Mouse (Mus musculus) G1E (cell line): ENCODE measurements at regions not wholly inside any gene's neighbourhood (a gene's known extent, or its start where the extent isn't known, plus 50 kb on each side); places are given as distances from the start of the nearest gene placed in this dataset.

Source experiments
- ATAC-seq: 2 replicates; pipeline ENCODE4 v1.8.0; 2016; ENCODE audit warnings: mild to moderate bottlenecking; ENCODE audit not compliant: insufficient number of reproducible peaks, poor library complexity, low FRiP score, severe bottlenecking; ENCODE audit errors: extremely low read depth
- DNase-seq: peaks from one replicate; pipeline ENCODE4 v3.0.0; 2012; ENCODE audit warnings: low spot score
- H3K27me3 ChIP-seq: 2 replicates; pipeline ENCODE4 v1.6.1; 2012; ENCODE audit warnings: mild to moderate bottlenecking, low read length, inconsistent platforms; ENCODE audit not compliant: insufficient read depth
- H3K36me3 ChIP-seq: replicated peaks from 2 replicates; pipeline ENCODE3; 2012; ENCODE audit warnings: mild to moderate bottlenecking, inconsistent platforms
- H3K4me1 ChIP-seq: 2 replicates; pipeline ENCODE4 v1.6.1; 2012; ENCODE audit warnings: low read depth, low read length, inconsistent platforms, mixed read lengths; ENCODE audit not compliant: insufficient read depth
- H3K4me3 ChIP-seq: 2 replicates; pipeline ENCODE4 v1.5.1; 2012; ENCODE audit warnings: low read depth, mild to moderate bottlenecking, inconsistent platforms, low read length, moderate library complexity, mixed read lengths
- H3K9me3 ChIP-seq: replicated peaks from 2 replicates; pipeline ENCODE4 v1.6.1; 2012; ENCODE audit warnings: inconsistent platforms
- CTCF ChIP-seq: IDR thresholded peaks from 2 replicates; pipeline ENCODE4 v1.5.1; 2012; ENCODE audit warnings: low read depth, low read length, inconsistent platforms, mixed read lengths
- GATA1 ChIP-seq: IDR thresholded peaks from 2 replicates; pipeline ENCODE4 v1.6.1; 2012; ENCODE audit warnings: borderline replicate concordance, low read length, inconsistent platforms, mixed read lengths
- GATA2 ChIP-seq: IDR thresholded peaks from 2 replicates; pipeline ENCODE4 v1.6.1; 2012; ENCODE audit warnings: low read depth, low read length, inconsistent platforms, borderline replicate concordance
- POLR2AphosphoS5 ChIP-seq: IDR thresholded peaks from 2 replicates; pipeline ENCODE4 v1.6.1; 2012; ENCODE audit warnings: low read depth, low read length, inconsistent platforms; ENCODE audit not compliant: insufficient replicate concordance
- TAL1 ChIP-seq: conservative IDR thresholded peaks from 2 replicates; pipeline ENCODE4 v1.6.1; 2012; ENCODE audit warnings: low read depth, low read length, inconsistent platforms, mixed read lengths

GRCm38 (mm10) chr12:95994963-95995362 is 302.9 kb downstream of the Flrt2 start:
- Histone ChIP-seq H3K4me1 (no peaks in the 10 kb centered on the region), H3K9me3 (peaks cover 6% of the 10 kb centered on the region), H3K4me3 (no peak overlapping the region), H3K27me3 (no peaks in the 10 kb centered on the region), H3K36me3 (no peaks in the 10 kb centered on the region)
- ATAC-seq (no peak), DNase-seq (no peak)
- TF ChIP-seq CTCF (no peak), GATA1 (no peak), TAL1 (no peak), POLR2AphosphoS5 (no peak), GATA2 (no peak)

- Histone ChIP-seq H3K4me3 (no peak overlapping the region), H3K36me3 (no peaks in the 10 kb centered on the region), H3K4me1 (no peaks in the 10 kb centered on the region), H3K27me3 (no peaks in the 10 kb centered on the region), H3K9me3 (peaks cover 10% of the 10 kb centered on the region)
- no peak for DNase-seq
- ATAC-seq, result no peak
- no peak for TF ChIP-seq GATA1
- no peak for TF ChIP-seq GATA2
- TF ChIP-seq CTCF, result no peak
- TF ChIP-seq TAL1, result no peak
- no peak for TF ChIP-seq POLR2AphosphoS5
Measured at GRCm38 (mm10) chr12:96030180-96030579, 338.2 kb downstream of the Flrt2 start.

GRCm38 (mm10) chr12:96075365-96075764 is 383.3 kb downstream of the Flrt2 start:
- Histone ChIP-seq H3K9me3 (no peaks in the 10 kb centered on the region), H3K4me3 (no peak overlapping the region), H3K4me1 (no peaks in the 10 kb centered on the region), H3K27me3 (no peaks in the 10 kb centered on the region), H3K36me3 (no peaks in the 10 kb centered on the region)
- no peak for DNase-seq
- TF ChIP-seq GATA1, result no peak
- no peak for TF ChIP-seq TAL1
- no peak for TF ChIP-seq POLR2AphosphoS5
- TF ChIP-seq GATA2, result no peak
- TF ChIP-seq CTCF, result no peak
- no peak for ATAC-seq

GRCm38 (mm10) chr12:96090995-96091394 is 399.0 kb downstream of the Flrt2 start:
- Histone ChIP-seq H3K36me3 (no peaks in the 10 kb centered on the region), H3K27me3 (no peaks in the 10 kb centered on the region), H3K9me3 (no peaks in the 10 kb centered on the region; the same call in 1 of the 2 replicates), H3K4me1 (no peaks in the 10 kb centered on the region), H3K4me3 (no peak overlapping the region)
- TF ChIP-seq POLR2AphosphoS5 (no peak), CTCF (no peak), TAL1 (no peak), GATA2 (no peak), GATA1 (no peak)
- no peak for DNase-seq
- no peak for ATAC-seq

GRCm38 (mm10) chr12:96106254-96106653 is 414.2 kb downstream of the Flrt2 start:
- ATAC-seq, result no peak
- no peak for DNase-seq
- no peak overlapping the region for H3K4me3 ChIP-seq
- TF ChIP-seq TAL1 (no peak), POLR2AphosphoS5 (no peak), GATA1 (no peak), GATA2 (no peak), CTCF (no peak)
- H3K27me3 ChIP-seq, result no peaks in the 10 kb centered on the region
- no peaks in the 10 kb centered on the region for H3K4me1 ChIP-seq
- H3K36me3 ChIP-seq, result no peaks in the 10 kb centered on the region
- peaks cover 7% of the 10 kb centered on the region; the same call in 1 of the 2 replicates for H3K9me3 ChIP-seq

GRCm38 (mm10) chr12:96114727-96115379 is 422.8 kb downstream of the Flrt2 start:
- DNase-seq, result no peak
- TF ChIP-seq POLR2AphosphoS5 (no peak), CTCF (no peak), GATA1 (no peak), GATA2 (no peak), TAL1 (no peak)
- no peaks in the 10 kb centered on the region for H3K4me1 ChIP-seq
- H3K36me3 ChIP-seq, result no peaks in the 10 kb centered on the region
- H3K4me3 ChIP-seq, result no peak overlapping the region
- H3K9me3 ChIP-seq, result peaks cover 4% of the 10 kb centered on the region; the same call in 1 of the 2 replicates
- no peaks in the 10 kb centered on the region for H3K27me3 ChIP-seq
- ATAC-seq, result no peak

GRCm38 (mm10) chr12:96117553-96117952 is 425.5 kb downstream of the Flrt2 start:
- Histone ChIP-seq H3K4me1 (no peaks in the 10 kb centered on the region), H3K4me3 (no peak overlapping the region), H3K9me3 (peaks cover 10% of the 10 kb centered on the region), H3K27me3 (no peaks in the 10 kb centered on the region), H3K36me3 (no peaks in the 10 kb centered on the region)
- ATAC-seq (no peak), DNase-seq (no peak)
- TF ChIP-seq GATA2 (no peak), GATA1 (no peak), CTCF (no peak), TAL1 (no peak), POLR2AphosphoS5 (no peak)
